Mouse (Mus musculus): ENCODE data around the gene Coro1b.
A peak's percentile ranks its signal among the peaks of the same experiment; 100 is the strongest.

- TF ChIP-seq CTCF (IDR thresholded peaks at IDR 0.05; ENCODE audit: borderline replicate concordance, insufficient read depth, low read length) (peak; percentile 78), POLR2A (IDR thresholded peaks at IDR 0.05; ENCODE audit: low read depth, low read length) (peak; percentile 93)
Measured at GRCm38 (mm10) chr19:4169378-4169784, 21.0 kb downstream of the Coro1b start.
